Mouse (Mus musculus): ENCODE data around the gene Rhot1.

DNA sequence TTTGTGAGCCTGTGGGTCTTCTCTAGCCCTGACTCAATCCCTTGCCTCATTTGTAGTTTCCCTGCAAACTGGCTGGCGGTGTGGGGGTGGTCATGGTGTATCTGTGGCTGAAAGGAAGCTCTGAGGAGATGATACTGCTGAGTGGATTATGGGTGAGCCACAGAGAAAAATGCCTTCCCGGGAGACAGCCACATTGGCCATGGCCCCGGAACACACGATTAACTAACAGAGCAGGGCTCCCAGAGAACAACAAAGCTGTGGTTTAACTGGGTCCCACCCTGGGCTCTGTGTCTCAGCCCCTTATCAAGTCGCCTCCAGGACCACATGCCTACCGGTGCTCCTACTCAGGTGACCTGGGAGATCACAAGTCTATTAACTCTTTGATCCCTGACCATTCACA is 99.7 kb downstream of the Rhot1 start:
- TF ChIP-seq EP300 (optimal IDR thresholded peaks at IDR 0.05) (no peak), CTCF (IDR thresholded peaks at IDR 0.05; ENCODE audit: low read depth) (no peak)
